In the genomic region with DNA sequence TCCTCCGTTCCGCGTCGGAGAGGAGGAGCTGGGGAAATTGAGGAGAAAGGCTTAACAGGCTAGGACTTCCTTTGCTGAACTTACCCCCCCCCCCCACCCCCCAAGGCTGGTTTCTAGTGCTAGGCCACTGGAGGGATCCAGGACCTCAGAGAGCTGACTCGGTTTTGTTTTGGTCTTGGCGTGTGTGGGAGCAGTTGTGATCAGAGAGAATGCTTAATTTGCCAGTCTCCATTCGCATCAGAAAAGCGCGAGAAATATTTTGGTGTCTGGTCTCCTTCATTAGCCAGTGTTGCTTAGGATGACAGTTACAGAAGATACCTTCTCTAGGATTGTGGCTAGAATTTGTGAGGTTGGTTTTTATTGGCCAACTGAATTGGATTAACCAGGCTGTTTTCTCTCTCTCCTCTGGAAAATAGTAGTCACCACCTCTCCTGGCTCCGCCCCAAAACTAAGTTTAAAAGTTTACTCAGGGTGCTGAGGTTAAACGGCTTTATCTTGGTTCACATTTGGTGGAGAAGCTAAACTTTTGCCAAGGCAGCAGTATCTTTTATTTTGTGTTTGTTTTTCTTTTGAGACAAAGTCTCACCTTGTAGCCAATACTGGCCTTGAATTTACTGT, we compare ENCODE assay signal across 8 mouse cellular contexts. TPM values are rescaled to one million over a fixed set of nuclear protein-coding genes. Genes with fewer than 3 reads are reported as not detected.
DNase-seq lines count a peak whose midpoint lies in the region; ATAC-seq and TF ChIP-seq lines count a peak whose summit lies in the region.

No protein-coding gene starts in this region.

- no peak; the same call in 1 of the 2 replicates for TF ChIP-seq POLR2A in CH12.LX (IDR thresholded peaks at IDR 0.05; ENCODE audit: low read depth, low read length)

- peaks cover 0 to 24% of the 10 kb centered on the region in 2 experiments; a peak in 2 of 4 replicates for H3K4me1 ChIP-seq in CH12.LX (ENCODE audit: control insufficient read depth in 1 of 2, insufficient read depth in 2 of 2)
- peaks cover 16% of the 10 kb centered on the region for H3K4me1 ChIP-seq in embryonic facial prominence, embryonic 12.5 days
- peaks cover 22% of the 10 kb centered on the region for H3K4me1 ChIP-seq in limb, embryonic 10.5 days
- H3K4me1 ChIP-seq in midbrain, embryonic 13.5 days (replicated peaks) = peaks cover 25% of the 10 kb centered on the region

- no peak for TF ChIP-seq CTCF in CH12.LX (conservative IDR thresholded peaks at IDR 0.05 in 1 of 2, IDR thresholded peaks at IDR 0.05 in 1 of 2; ENCODE audit: low read depth in 2 of 2, low read length in 2 of 2)

- H3K9ac ChIP-seq in CH12.LX (ENCODE audit: insufficient read depth, low read depth) = peak overlapping the region; percentile 98
- H3K9ac ChIP-seq in embryonic facial prominence, embryonic 12.5 days = peak overlapping the region; percentile 86
- peak overlapping the region; percentile 81 for H3K9ac ChIP-seq in midbrain, embryonic 13.5 days (replicated peaks)

- H3K4me3 ChIP-seq in CH12.LX (replicated peaks in 1 of 3; ENCODE audit: low read depth in 2 of 3, low read length in 2 of 3, poor library complexity in 1 of 3) = peak overlapping the region; percentile 78 to 95 (median 93)
- peak overlapping the region; percentile 80 for H3K4me3 ChIP-seq in embryonic facial prominence, embryonic 12.5 days
- H3K4me3 ChIP-seq in limb, embryonic 10.5 days = peak overlapping the region; percentile 98
- peak overlapping the region; percentile 66 for H3K4me3 ChIP-seq in midbrain, embryonic 13.5 days (replicated peaks)

- peak; percentile 39 for DNase-seq in 3134 (ENCODE audit: extremely low read depth, insufficient read length, low spot score)
- peak; percentile 77 for DNase-seq in CH12.LX (ENCODE audit: extremely low read depth)
- DNase-seq in heart, postnatal 25 days (ENCODE audit: low spot score) = peak; percentile 28
- no peak for DNase-seq in limb, embryonic 10.5 days (ENCODE audit: low spot score)
- peak; percentile 72 for DNase-seq in yolk sac, embryonic 10.5 days (ENCODE audit: low spot score)
- DNase-seq in frontal cortex, postnatal 36 days (ENCODE audit: low spot score in 2 of 2) = no peak

- no peaks in the 10 kb centered on the region for H3K27me3 ChIP-seq in CH12.LX (replicated peaks)
- H3K27me3 ChIP-seq in embryonic facial prominence, embryonic 12.5 days = no peaks in the 10 kb centered on the region
- no peaks in the 10 kb centered on the region for H3K27me3 ChIP-seq in limb, embryonic 10.5 days (ENCODE audit: low read depth, poor library complexity, severe bottlenecking)
- no peaks in the 10 kb centered on the region for H3K27me3 ChIP-seq in midbrain, embryonic 13.5 days

- TF ChIP-seq EP300 in CH12.LX (IDR thresholded peaks at IDR 0.05; ENCODE audit: low read length) = peak; percentile 70

- H3K4me2 ChIP-seq in CH12.LX (ENCODE audit: insufficient read depth, low read depth, poor library complexity, severe bottlenecking) = peak overlapping the region; percentile 99
- peak overlapping the region; percentile 57 for H3K4me2 ChIP-seq in embryonic facial prominence, embryonic 12.5 days (replicated peaks)
- peak overlapping the region; percentile 71 for H3K4me2 ChIP-seq in midbrain, embryonic 13.5 days (replicated peaks)

- H3K27ac ChIP-seq in CH12.LX (ENCODE audit: insufficient read depth, low read depth) = peak overlapping the region; percentile 96
- H3K27ac ChIP-seq in embryonic facial prominence, embryonic 12.5 days = peak overlapping the region; percentile 98
- H3K27ac ChIP-seq in limb, embryonic 10.5 days = peak overlapping the region; percentile 95
- H3K27ac ChIP-seq in midbrain, embryonic 13.5 days = peak overlapping the region; percentile 96

- TF ChIP-seq RAD21 in CH12.LX (IDR thresholded peaks at IDR 0.05; ENCODE audit: low read depth, low read length) = no peak

- peak; percentile 23; the same call in 1 of the 2 replicates for ATAC-seq in embryonic facial prominence, embryonic 12.5 days (ENCODE audit: insufficient number of reproducible peaks, insufficient read depth, low FRiP score, low TSS enrichment)
- ATAC-seq in midbrain, embryonic 13.5 days = no peak

- intact Hi-C loops in heart, postnatal 25 days (cut with DNase I) = loop anchor here (5.0 kb wide), 1 partner anchor 241 kb away; a partner anchor contains a TSS

- H3K9me3 ChIP-seq in CH12.LX (replicated peaks; ENCODE audit: low read length) = no peaks in the 10 kb centered on the region
- H3K9me3 ChIP-seq in embryonic facial prominence, embryonic 12.5 days = no peaks in the 10 kb centered on the region
- no peaks in the 10 kb centered on the region for H3K9me3 ChIP-seq in limb, embryonic 10.5 days (replicated peaks)
- no peaks in the 10 kb centered on the region for H3K9me3 ChIP-seq in midbrain, embryonic 13.5 days

- 7% methylated on average over 11 of the region's 11 CpGs for WGBS in embryonic facial prominence, embryonic 12.5 days
- 9% methylated on average over 11 of the region's 11 CpGs for WGBS in limb, embryonic 10.5 days
- WGBS in midbrain, embryonic 13.5 days = 10% methylated on average over 11 of the region's 11 CpGs

- H3K79me2 ChIP-seq in CH12.LX (replicated peaks; ENCODE audit: control insufficient read depth, extremely low read depth, insufficient read depth, poor library complexity, severe bottlenecking) = peaks cover 47% of the 10 kb centered on the region

- H3K36me3 ChIP-seq in CH12.LX (replicated peaks in 1 of 2; ENCODE audit: control insufficient read depth in 1 of 2, insufficient read depth in 1 of 2, low read length in 1 of 2) = peaks cover 11 to 36% of the 10 kb centered on the region in 2 experiments
- peaks cover 8% of the 10 kb centered on the region for H3K36me3 ChIP-seq in embryonic facial prominence, embryonic 12.5 days
- peaks cover 28% of the 10 kb centered on the region for H3K36me3 ChIP-seq in limb, embryonic 10.5 days
- H3K36me3 ChIP-seq in midbrain, embryonic 13.5 days = peaks cover 19% of the 10 kb centered on the region

- in situ Hi-C loops in CH12.LX (cut with MboI; ENCODE audit: low pct_ligation_motif_present, low pct_unique_long_range_greater_than_20kb, low sequenced_read_pairs) = no loop called here

- dilution Hi-C loops in CH12.LX (cut with MboI; ENCODE audit: extremely low pct_ligation_motif_present, extremely low pct_unique_long_range_greater_than_20kb, low sequenced_read_pairs) = no loop called here

TF ChIP-seq in CH12.LX, 34 proteins besides CTCF, POLR2A, EP300 and RAD21:
- TF ChIP-seq TBP (conservative IDR thresholded peaks at IDR 0.05; ENCODE audit: low read depth, low read length) (0 out of 2 replicates have a peak, but pooled peaks have one; percentile 32), ELF1 (IDR thresholded peaks at IDR 0.05; ENCODE audit: low read depth, low read length) (no peak), MYC (IDR thresholded peaks at IDR 0.05; ENCODE audit: low read depth, low read length) (no peak), JUN (IDR thresholded peaks at IDR 0.05; ENCODE audit: insufficient read depth, low read depth, low read length) (peak; percentile 94), JUND (conservative IDR thresholded peaks at IDR 0.05; ENCODE audit: low read depth, low read length) (peak; percentile 97), MXI1 (IDR thresholded peaks at IDR 0.05; ENCODE audit: low read depth, low read length) (no peak), USF1 (IDR thresholded peaks at IDR 0.05; ENCODE audit: low read depth, low read length) (no peak), ETS1 (conservative IDR thresholded peaks at IDR 0.05; ENCODE audit: low read depth, low read length) (peak; percentile 41), BHLHE40 (IDR thresholded peaks at IDR 0.05; ENCODE audit: low read depth, low read length) (no peak), IRF4 (IDR thresholded peaks at IDR 0.05; ENCODE audit: low read depth, low read length) (0 out of 2 replicates have a peak, but pooled peaks have one; percentile 48)

RNA-seq across cellular contexts. Expression of a gene that starts 0.7 kb away (rescaled TPM):
- total RNA-seq in CH12.LX (2012; rRNA removed) (4.0 and 5.9 TPM in 2 replicates), CH12.LX (2014; rRNA removed) (5.7 and 6.7 TPM in 2 replicates)
- polyA plus RNA-seq in CH12.LX (2012; ENCODE audit: insufficient read length, low read depth) = 5.7 and 7.6 TPM in 2 replicates
- 29.9 and 30.0 TPM in 2 replicates for polyA plus RNA-seq in embryonic facial prominence, embryonic 12.5 days (2016; fragmentation: Nextera tagmentation; extraction: Ambion mirVana)
- total RNA-seq in heart, postnatal 25 days (2021) = 10 to 100 TPM; 28.9 to 31.3 TPM
- 13.2 and 17.3 TPM in 2 replicates for polyA plus RNA-seq in limb, embryonic 10.5 days (2016; fragmentation: Nextera tagmentation; extraction: Ambion mirVana)
- 31.5 and 32.9 TPM in 2 replicates for polyA plus RNA-seq in midbrain, embryonic 13.5 days (2015; fragmentation: Nextera tagmentation; extraction: Ambion mirVana)

RNA-seq across cellular contexts. Expression of a gene that starts 0.9 kb away (rescaled TPM):
- 12.0 and 12.1 TPM in 2 replicates for total RNA-seq in CH12.LX (2012; rRNA removed)
- total RNA-seq in CH12.LX (2014; rRNA removed) = 8.0 and 9.0 TPM in 2 replicates
- polyA plus RNA-seq in CH12.LX (2012; ENCODE audit: insufficient read length, low read depth) = 14.8 and 18.5 TPM in 2 replicates
- 23.3 and 24.1 TPM in 2 replicates for polyA plus RNA-seq in embryonic facial prominence, embryonic 12.5 days (2016; fragmentation: Nextera tagmentation; extraction: Ambion mirVana)
- 10 to 100 TPM; 16.0 to 17.5 TPM for total RNA-seq in heart, postnatal 25 days (2021)
- polyA plus RNA-seq in limb, embryonic 10.5 days (2016; fragmentation: Nextera tagmentation; extraction: Ambion mirVana) = 19.6 and 21.5 TPM in 2 replicates
- 20.2 and 21.0 TPM in 2 replicates for polyA plus RNA-seq in midbrain, embryonic 13.5 days (2015; fragmentation: Nextera tagmentation; extraction: Ambion mirVana)

RNA-seq across cellular contexts. Expression of a gene that starts 28.6 kb away (rescaled TPM):
- 85.2 and 127 TPM in 2 replicates for total RNA-seq in CH12.LX (2012; rRNA removed)
- 101 and 105 TPM in 2 replicates for total RNA-seq in CH12.LX (2014; rRNA removed)
- 149 and 162 TPM in 2 replicates for polyA plus RNA-seq in CH12.LX (2012; ENCODE audit: insufficient read length, low read depth)
- 39.2 and 44.5 TPM in 2 replicates for polyA plus RNA-seq in embryonic facial prominence, embryonic 12.5 days (2016; fragmentation: Nextera tagmentation; extraction: Ambion mirVana)
- total RNA-seq in heart, postnatal 25 days (2021) = 10 to 100 TPM; 15.6 to 17.0 TPM
- polyA plus RNA-seq in limb, embryonic 10.5 days (2016; fragmentation: Nextera tagmentation; extraction: Ambion mirVana) = 55.3 and 61.4 TPM in 2 replicates
- polyA plus RNA-seq in midbrain, embryonic 13.5 days (2015; fragmentation: Nextera tagmentation; extraction: Ambion mirVana) = 28.1 and 32.1 TPM in 2 replicates

RNA-seq across cellular contexts. Expression of a gene that starts 29.6 kb away (rescaled TPM):
- total RNA-seq in CH12.LX (2012; rRNA removed) (2.4 and 3.8 TPM in 2 replicates), CH12.LX (2014; rRNA removed) (0.75 and 0.93 TPM in 2 replicates)
- polyA plus RNA-seq in CH12.LX (2012; ENCODE audit: insufficient read length, low read depth) = 3.1 and 3.8 TPM in 2 replicates
- 7.5 and 7.9 TPM in 2 replicates for polyA plus RNA-seq in embryonic facial prominence, embryonic 12.5 days (2016; fragmentation: Nextera tagmentation; extraction: Ambion mirVana)
- 1 to 10 TPM; 4.8 to 6.7 TPM for total RNA-seq in heart, postnatal 25 days (2021)
- polyA plus RNA-seq in limb, embryonic 10.5 days (2016; fragmentation: Nextera tagmentation; extraction: Ambion mirVana) = 3.0 and 4.1 TPM in 2 replicates
- 18.8 and 20.8 TPM in 2 replicates for polyA plus RNA-seq in midbrain, embryonic 13.5 days (2015; fragmentation: Nextera tagmentation; extraction: Ambion mirVana)

Comparison
In these comparisons a context has a peak if more than half of its experiments do, and no peak if none do; other contexts are left out.
1. DNase-seq: peak in 3134 (single experiment), CH12.LX (single experiment), heart, postnatal 25 days (single experiment) and yolk sac, embryonic 10.5 days (single experiment); none in limb, embryonic 10.5 days (single experiment) and frontal cortex, postnatal 36 days (0 of 2).
2. Peak in every context shown above with its lines, with median percentiles within 50 percentile points of each other: H3K27ac ChIP-seq, H3K4me2 ChIP-seq, H3K4me3 ChIP-seq and H3K9ac ChIP-seq.